Mouse (Mus musculus) olfactory bulb, adult 2 months (tissue): ENCODE data around the gene Ankdd1b.

Experiments used
- CTCF ChIP-seq: fragments of 200-500 bp; IDR thresholded peaks from 2 replicates; pipeline ENCODE4 v1.5.1; 2012; ENCODE audit warnings: low read depth, mild to moderate bottlenecking, low read length, moderate library complexity; ENCODE audit not compliant: insufficient read depth
- POLR2A ChIP-seq: fragments of 200-500 bp; IDR thresholded peaks from 2 replicates; pipeline ENCODE4 v1.6.1; 2012; ENCODE audit warnings: mild to moderate bottlenecking, low read depth, low read length, moderate library complexity; ENCODE audit not compliant: insufficient read depth

DNA sequence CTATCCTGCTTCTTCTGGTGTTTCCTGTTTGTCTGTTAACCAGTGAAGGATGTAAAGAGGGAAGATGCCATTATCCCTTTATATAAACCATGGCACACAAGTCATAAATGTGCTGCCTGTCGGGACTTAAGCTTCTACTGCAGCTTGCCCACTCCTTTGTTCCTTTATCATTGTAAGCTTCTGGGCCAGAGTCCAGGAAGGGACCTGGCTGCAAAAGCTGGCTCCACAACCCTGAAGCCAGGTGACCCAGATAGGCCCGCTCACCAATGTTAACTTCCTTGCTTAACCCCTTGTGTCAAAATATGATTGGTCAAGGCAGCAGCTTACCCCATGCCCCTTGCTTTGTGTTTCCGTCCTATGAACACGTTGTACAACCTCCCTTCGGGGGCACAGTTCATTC is 42.5 kb downstream of the Ankdd1b start:
- no peak for TF ChIP-seq CTCF
- TF ChIP-seq POLR2A = no peak
